Mouse (Mus musculus): ENCODE measurements around the gene Gja3.

The Gja3 gene

DNA sequence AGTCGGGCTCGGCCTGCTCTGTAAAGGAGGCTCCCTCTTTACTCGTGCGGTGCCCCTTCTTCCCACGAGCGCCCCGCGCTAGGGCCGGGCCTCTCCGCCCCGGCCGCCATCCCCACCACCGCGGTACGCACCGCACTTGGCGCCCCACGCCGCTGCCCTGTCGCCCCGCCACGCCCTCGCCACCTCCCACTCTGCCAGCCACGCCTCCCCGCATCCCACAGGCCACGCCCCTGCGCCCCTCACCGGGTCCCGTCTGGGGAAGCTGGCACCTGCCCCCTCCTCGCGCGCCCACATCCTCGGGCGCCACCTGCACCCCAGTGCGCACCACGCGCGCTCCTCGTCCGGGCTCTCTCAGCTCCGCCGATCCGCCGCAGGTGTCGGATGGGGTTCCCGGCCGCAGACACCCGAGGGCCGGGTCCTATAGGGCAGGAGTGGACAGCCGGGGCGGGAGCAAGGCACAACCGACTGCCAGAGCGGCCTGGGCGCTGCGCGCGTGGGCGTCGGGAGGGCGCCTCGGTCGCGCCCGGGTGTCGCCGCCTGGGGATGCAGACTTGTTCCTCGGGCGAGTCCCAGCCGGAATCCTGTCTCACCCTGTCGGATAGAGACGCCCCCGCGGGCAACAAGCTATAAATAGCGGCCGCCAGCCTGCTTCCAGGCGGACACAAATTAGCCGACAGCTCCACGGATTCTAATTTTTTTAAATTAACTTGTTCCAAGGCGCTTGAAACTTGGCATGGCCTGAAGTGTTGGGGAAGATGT, at the start of gene Gja3:
TSS of gene Gja3 (minus strand) at position 538 of the 759 bp plus-strand sequence.
- no peak for DNase-seq

DNA sequence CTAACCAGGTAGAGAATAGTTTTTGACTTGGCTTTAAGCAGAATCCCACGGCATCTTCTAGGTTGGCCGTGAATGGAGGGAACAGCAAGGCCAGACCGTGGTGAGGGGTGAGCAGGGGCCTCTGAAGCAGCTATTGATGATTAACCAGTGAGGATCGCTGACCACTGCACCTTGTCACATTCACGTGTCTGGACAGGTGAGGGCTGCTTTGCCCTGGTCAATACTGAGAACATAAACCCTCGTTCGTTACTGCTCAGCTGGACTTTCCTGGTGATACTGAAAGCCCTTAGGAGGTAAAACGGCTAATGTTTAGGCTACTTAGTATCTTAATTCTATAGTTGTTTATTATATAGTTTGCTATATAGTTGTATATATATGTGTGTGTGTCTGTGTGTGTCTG, 49.2 kb upstream of the Gja3 start:
- DNase-seq: peak; percentile 82 to 86

DNA sequence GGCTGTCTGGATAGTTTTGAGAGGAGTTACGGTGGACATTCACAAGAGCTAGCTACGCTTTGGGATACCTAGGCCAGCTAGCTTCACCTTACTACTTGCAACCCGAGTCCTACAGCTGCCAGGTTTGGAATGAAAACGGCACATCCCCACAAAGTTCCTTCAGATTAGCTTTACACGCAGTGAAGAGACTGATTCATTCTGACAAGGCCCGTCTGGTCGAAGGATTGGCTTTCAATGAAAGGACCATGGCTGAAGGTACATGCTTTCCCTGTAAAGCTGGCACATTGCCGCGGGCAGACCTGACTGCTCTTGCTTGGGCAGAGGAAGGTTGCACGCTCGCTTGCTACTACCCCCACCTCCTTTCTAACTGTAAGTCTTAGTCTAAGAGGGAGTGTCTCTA, 47.8 kb upstream of the Gja3 start:
- no peak for DNase-seq

DNA sequence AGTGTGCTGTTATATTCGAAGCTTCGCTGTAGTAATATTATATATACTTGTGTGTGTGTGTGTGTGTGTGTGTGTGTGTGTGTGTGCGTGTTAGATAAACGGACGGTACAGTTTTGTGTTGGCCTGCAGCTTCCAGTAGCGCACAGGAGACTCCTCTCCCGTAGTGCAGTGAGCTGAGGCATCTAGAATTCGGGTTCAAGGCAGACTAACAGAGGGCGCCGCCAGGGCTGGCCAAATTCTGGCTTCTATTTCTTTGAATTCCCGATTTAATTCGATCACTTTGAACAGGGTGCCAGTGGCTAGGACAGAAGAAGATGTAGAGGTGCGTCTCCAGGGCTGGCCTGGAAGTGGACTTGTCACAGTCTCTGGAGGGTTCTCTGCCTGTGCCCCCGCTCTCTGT, 47.2 kb upstream of the Gja3 start:
- DNase-seq: no peak

DNA sequence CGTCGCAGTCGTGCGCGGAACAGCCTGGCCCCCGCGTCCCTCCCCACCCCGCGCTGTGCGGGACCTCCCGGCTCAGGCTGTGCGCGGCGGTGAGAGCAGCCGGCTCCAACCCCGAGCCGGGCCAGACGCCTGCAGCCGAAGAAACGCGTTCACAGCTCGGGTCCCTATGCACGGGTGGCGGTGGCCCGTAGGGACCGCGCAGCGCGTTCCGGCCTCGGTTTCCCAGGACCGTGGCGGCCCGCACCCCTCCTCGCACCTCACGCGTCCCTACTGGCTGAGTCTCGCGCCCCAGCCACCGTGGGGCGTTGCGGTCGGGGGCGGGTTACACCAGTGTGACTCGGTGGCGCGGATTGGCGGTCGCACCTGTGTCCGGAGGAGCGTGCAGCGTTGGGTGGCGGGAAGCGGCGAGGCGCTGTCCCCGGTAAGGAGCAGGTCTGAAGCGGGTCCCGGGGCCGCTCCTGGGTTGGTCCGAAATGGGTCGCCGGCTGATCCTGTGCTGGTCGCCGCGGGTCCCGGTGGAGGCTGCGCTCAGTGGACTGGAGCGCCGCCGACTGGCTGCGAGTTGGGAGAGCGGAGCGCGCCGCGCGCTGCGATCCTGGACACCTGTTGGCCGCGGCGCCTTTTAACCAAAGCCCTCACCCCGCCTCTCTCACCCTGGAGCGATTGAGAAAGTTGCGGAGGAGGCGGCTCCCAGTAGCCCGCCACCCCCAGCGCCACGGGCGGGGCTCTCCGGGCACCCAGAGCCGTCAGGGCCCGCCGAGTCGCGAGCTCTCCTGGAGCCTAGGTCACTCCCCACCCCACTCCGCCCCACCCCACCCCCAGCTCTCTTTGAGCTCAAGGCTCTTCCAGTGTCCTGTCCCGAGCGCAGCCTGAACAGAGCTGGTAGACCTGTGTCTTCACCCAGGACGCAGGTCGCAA, 46.5 kb upstream of the Gja3 start, which contains the start of gene Gjb2:
TSS of gene Gjb2 (minus strand) at position 597 of the 918 bp plus-strand sequence.
- DNase-seq: peak; percentile 87 to 88

DNA sequence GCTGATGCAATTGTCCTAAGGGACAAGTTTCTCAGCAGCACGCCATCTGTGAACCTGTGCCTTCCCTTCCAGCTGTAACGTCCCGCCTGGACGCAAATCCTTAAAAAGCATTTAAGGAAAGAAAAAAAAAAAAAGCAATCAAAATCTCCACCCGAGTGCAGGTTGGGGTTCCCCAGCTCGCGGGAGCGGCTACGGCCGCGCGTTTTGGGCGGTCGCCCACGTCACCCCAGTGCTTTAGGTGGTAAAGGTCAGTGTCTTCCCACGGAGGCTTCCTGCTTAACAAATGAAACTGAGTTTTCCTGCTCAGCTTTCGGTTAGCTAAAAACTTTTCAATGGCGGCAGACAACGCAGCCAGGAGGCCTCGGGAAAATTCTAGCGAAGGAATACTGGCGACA, 45.8 kb upstream of the Gja3 start:
- DNase-seq: peak in 1 of 2 experiments; percentile 29

DNA sequence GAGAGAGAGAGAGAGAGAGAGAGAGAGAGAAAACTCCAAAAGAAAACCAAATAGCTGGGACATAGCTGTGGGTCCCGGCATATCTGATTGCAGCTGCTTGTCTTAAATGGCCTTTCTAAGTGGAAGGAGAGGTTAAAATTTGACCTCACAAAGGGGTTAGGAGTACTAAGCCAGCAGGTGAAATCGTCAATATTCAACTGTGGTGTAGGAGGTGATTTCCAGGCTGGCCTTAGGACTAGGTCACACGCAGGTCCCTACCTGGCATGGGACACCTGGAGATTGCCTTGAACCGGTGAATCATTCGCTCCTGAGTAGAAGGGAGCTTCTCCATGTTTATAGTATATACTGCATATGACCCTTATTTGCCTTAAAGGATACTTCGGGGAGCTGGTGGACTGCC, 45.2 kb upstream of the Gja3 start:
- DNase-seq: no peak

DNA sequence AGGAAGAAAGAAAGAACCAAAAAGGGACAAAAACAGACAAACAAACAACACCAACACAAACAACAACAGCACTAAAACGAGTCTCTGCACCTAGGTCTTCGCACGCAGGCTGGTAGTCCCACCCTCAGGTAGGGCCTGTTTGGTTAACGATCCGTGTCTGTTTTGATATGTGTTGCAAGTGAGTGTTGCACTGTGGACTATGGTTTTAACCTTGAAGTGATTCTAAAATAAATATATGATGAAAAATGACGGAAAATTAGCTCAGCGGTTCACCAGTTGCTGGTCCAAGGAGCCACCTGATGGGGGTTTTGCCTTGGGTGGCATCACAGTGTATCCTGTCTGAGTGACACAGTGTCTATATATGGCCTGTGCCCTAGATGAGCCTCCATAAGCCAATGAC, 43.7 kb upstream of the Gja3 start:
- no peak for DNase-seq

DNA sequence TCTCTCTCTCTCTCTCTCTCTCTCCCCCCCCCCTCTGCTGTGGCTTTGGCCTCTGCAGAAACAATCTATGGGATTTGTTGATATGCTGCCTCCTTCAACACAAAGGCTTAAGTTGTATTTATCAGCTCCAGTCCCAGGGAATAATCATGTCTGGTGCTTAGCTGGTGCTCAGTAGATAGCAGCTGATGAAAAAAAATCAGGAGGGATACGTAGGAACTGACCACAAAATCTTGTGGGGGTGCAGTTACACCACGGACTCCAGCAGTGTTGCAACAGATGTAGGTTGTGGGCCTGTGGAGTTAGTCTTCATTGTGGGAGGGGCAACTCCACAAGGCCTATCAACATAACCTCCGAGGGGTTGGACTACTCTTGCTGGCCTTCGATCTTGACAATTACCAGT, 38.0 kb upstream of the Gja3 start:
- DNase-seq: no peak

DNA sequence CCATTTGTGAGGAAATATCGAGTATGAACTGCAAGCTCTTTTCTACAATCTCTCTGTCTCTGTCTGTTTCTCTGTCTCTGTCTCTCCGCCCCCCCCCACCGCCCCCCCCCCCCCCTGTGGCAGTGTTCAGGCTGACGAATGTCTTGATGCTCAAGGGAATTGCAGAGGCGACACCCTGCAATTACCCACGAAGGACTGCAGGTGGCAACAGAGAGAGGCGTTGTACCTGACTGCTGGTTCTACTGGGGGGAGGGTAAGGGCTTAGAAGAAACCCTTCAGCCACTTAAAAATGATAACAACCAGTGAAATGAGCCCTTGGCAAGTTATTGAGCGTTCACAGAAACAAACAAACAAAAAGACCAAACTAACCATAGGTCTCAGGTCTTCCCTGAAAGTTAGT, 35.1 kb upstream of the Gja3 start:
- DNase-seq: peak; percentile 59 to 72

DNA sequence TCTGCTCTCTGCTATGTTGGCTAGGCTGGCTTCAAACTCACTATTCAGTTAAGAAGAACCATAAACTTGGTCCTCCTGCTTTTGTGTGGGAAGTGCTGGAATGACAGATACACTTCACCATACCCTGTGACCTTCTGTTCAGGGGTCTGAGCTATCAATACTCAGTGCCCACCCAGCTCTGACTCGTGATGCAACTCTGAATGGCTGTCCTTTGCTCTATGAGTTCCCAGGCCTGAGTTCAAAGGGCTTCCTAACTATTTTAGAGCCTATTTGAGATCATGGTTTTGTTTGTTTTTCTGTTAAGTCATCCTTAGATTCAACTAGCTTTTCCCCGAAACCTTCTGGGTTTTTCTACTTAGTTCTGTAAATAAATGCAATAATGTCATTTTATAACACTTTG, 32.1 kb upstream of the Gja3 start:
- peak in 1 of 2 experiments; percentile 24 for DNase-seq

DNA sequence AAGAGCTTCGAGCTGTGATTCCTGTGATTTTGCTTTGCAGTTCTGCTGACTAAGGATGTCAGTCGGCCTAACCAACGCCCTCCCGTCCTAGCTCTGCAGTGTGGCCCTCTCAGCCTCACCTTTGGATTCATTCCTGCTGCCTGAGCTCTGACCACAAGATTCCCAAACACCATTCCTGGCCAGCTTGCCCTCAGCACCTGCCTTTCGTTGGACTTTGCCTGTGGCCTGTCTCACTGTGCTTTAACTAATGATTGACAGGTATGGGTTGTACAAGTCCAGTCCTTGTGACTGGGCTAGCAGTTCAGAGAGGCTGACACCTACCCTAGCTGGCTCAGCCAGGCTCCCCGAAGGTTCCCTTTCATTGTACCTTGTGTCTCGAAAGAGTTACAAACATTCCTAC, 31.2 kb upstream of the Gja3 start:
- DNase-seq: peak; percentile 86 to 94

DNA sequence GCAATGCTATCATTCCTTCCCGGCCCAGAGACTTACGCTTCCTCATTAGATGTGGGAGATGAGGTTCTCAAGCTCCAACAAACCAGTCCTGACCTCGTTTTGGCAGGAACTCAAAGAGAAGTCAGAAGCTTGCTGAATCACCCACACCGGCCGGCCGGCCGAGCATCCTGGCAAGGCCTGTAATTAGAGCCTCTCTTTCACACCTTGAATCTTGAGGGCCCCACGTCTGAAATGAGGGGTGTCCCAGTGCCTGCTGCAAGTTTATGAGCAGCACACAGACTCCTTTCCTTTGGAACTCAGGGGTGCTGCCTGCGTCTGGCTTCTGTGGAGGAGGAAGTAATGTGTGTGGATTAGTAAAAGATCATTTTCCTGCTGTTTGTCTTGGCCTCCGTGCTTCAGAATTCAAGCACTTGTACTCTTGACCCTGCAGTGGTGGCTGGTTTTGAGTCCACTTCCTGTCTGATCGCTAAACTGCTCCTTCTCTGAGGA, 26.3 kb upstream of the Gja3 start:
- DNase-seq: peak; percentile 65 to 68

DNA sequence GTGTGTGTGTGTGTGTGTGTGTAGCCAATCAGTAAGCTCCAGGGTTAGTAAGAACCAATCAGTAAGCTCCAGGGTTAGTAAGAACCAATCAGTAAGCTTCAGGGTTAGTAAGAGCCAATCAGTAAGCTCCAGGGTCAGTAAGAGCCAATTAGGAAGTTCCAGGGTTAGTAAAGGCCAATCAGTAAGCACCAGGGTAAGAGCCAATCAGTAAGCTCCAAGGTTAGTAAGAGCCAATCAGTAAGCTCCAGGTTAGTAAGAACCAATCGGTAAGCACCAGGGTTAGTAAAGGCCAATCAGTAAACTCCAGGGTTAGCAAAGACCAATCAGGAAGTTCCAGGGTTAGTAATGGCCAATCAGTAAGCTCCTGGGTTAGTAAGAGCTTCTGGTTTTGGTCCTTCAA, 25.0 kb upstream of the Gja3 start:
- DNase-seq: no peak

DNA sequence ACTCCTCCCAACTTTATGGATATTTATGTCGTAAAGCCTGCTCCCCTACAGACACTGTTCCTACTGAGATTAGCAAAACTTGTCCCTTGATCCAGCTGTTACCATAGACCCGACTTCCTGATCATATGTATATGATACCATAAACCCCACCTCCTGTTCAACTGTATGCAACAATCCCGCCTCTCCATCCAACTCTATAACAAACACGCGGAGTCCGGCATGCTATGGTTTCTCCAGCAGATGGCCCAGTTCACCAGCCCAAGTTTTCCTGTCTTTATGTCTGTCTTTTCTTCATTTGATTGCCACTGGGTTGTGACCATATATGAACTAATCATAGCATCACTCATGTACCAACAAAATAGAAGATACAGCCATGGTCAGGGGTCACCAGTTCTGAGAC, 17.6 kb upstream of the Gja3 start:
- DNase-seq: peak in 1 of 2 experiments; percentile 31

DNA sequence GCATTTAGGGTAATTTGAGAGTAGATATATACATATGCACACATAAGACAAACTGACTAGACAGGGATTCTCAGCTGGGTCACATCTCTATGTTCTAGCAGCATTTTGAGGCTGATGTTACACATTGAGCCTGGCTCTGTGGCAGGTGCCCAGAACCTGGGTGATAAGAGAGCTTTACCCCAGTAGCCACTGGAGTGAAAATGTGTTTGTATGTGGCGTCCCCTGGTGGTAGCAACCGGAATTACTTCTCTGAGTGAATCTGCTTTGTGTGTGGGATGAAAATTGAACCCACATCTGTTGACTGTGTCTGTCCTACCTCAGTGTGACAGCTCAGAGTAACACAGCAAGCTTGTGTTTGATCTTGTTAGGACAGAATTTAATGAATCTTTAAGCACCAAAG, 12.0 kb upstream of the Gja3 start:
- peak in 1 of 2 experiments; percentile 72 for DNase-seq

DNA sequence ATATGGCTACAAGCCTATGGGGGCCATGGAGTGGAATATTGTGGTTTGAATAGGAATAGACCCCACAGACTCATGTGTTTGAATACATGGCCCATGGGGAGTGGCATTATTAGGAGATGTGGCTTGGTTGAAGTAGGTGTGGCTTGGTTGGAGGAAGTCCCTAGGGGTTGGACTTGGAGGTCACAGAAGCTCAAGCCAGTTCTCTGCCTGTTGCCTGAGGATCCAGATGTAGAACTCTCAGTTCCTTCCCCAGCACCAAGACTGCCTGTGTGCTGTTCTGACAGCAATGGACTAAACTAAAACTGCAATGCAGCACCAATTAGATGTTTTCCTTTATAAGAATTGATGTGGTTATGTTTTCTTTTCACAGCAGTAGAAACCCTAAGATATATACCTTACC, 8.2 kb upstream of the Gja3 start:
- DNase-seq: no peak

DNA sequence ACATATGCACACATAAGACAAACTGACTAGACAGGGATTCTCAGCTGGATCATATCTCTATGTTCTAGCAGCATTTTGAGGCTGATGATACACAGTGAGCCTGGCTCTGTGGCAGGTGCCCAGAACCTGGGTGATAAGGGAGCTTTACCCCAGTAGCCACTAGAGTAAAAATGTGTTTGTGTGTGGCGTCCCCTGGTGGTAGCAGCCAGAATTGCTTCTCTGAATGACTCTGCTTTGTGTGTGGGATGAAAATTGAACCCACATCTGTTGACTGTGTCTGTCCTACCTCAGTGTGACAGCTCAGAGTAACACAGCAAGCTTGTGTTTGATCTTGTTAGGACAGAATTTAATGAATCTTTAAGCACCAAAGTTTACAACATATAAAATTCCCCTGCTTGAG, 2.2 kb upstream of the Gja3 start:
- DNase-seq: peak; percentile 38 to 76

DNA sequence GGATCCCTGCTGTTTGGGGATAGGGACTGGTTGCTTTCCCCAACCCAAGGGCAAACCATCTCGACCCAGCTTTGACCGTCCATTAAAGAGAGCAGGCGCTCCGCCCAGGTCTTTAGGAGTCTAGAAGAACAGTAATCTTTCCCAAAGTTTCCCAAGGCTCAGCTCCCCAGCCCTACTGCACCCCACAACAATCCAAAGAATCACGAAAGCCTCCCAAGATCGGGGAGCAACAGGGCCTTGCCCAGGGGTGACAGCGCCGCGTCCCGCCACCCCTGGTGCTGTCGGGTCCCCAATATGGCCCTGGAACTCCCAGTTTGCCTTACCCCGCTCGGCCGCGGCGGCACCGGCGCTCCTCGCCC, 717 bp downstream of the Gja3 start:
- DNase-seq: no peak

DNA sequence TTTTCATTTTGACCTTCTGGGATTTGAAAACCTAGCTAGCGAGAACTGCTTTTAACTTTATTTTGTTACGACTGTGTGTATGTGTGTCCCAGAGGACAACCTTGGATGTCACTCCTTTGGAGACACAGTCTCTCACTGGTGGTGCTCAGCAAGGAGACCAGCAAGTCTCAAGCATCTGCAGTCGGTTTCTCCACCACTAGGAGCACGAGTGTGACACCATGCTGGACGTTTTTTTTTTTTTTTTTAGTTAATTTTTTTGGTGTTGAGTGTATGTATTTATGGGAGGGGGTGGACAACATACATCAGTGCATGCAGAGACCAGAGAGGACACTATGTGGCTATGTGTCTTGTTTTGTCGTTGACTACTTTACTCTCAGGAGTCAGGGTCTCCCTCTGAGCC, 5.2 kb downstream of the Gja3 start:
- DNase-seq: no peak

DNA sequence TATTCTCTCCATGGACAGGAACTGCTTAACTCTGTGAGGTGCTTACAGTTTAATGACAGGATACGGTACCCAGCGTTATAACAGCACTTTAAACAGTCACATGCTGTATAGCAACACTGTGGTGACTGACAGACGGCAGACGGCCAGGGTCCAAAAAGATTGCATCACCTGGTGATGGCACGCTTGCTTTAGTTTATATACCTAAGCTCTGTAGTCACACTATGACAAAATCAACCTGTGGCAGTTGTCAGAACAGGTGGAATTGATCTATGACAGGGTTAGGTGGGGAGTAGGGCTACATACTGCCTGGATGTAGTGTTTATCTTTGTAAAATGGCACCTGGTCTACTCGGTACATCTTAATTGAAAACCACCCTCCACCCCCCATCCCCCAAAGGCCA, 14.0 kb downstream of the Gja3 start:
- DNase-seq: no peak

DNA sequence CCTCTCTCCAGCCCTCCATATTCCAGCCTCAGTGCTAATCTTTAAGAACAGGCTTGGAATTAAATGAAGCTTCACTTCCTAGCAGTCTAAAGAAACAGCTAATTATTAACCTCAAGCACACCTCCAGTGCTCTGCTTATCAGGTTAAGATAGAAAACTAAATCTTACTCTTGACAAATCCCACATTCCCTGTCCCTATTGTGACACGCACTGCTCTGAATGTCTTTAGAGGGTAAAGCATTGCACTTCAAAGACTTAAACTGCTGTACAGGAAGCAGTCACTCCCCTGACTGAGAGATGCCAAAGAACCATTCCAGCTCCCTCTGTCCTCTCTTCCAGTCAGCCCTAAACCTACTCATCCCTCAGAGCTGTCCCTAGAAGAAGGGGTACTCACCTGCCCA, 16.5 kb downstream of the Gja3 start:
- DNase-seq: no peak

DNA sequence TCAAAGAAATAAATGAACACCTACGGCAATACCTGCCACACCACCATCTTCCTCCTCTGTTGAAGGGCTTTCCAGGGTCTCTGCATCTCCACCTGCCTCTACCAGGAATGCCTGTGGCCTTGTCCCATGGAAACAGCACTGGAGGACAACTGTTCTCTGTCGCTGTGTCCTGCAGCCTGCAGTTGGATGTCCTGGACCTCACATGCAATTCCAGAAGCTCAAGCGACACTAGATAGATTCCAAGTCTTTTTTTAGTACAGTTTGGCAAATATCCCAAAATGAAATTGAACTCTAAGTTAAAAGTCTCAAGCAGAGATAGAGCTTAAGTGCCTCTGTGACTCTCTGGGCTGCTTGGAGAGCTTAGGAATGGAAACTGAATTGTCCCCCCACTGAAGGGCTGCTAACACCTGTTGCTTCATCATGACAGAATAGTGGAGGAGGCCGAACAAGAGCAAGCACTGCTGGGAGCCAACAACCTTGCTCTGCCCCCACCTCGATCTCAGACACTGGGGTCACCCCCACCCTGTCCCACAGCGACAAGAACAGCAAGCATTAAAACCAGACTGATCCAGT, 22.9 kb downstream of the Gja3 start:
- DNase-seq: no peak

DNA sequence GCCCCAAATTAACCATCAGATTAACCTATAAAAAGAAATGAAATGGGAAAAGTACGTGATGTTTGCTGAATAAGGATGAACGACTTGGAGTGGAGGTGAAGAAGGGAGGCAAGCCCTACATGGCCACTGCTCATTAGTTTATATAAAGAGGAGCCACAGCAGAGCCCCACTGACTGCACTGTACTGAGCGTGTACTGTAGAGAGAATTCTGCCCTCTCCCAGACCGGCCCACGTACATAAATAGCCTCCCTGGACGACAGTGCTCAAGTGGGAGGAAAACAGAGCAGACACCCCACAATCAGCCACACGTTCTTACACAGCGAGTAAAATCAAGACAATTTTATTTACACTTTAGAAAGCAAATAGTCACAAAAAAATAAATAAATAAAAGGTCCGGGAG, 23.8 kb downstream of the Gja3 start:
- DNase-seq: no peak
